7 mouse cellular contexts compared by ENCODE assay signal in genomic region chr14:47450121-47450520, GRCm38 (mm10). TPM values are rescaled to one million over a fixed set of nuclear protein-coding genes. Genes with fewer than 3 reads are reported as not detected.
DNase-seq lines count a peak whose midpoint lies in the region; ATAC-seq and TF ChIP-seq lines count a peak whose summit lies in the region.
"Not testable (repeated sequence)": the region's sequence is repeated elsewhere in the genome, so short reads cannot be mapped to it uniquely, and the experiment has no call there.

Gene Fbxo34, plus strand, starts transcription at chr14:47450421.

- H3K4me3 ChIP-seq in forebrain, embryonic 13.5 days; heart, embryonic 11.5 days (ENCODE audit: low read depth, low read length); hindbrain, postnatal 0 days (ENCODE audit: low read length); left cerebral cortex, adult 2 months; liver, postnatal 0 days (ENCODE audit: low read depth, low read length); myocyte: not testable (repeated sequence)

- H3K4me2 ChIP-seq in forebrain, embryonic 13.5 days; heart, embryonic 11.5 days; hindbrain, postnatal 0 days (ENCODE audit: low read depth, low read length); liver, postnatal 0 days (ENCODE audit: low read depth, low read length); myocyte (ENCODE audit: low read depth): not testable (repeated sequence)

- intact Hi-C loops in left cerebral cortex, adult 2 months (cut with DNase I), result not testable (repeated sequence)

- H3K36me3 ChIP-seq in forebrain, embryonic 13.5 days (ENCODE audit: poor library complexity, severe bottlenecking); heart, embryonic 11.5 days (ENCODE audit: control insufficient read depth, insufficient read depth, low read length); hindbrain, postnatal 0 days (ENCODE audit: insufficient read depth, low read length); liver, postnatal 0 days (replicated peaks; ENCODE audit: insufficient read depth, low read length); myocyte (ENCODE audit: control insufficient read depth, insufficient read depth): not testable (repeated sequence)

- H3K4me1 ChIP-seq in forebrain, embryonic 13.5 days; heart, embryonic 11.5 days (ENCODE audit: control insufficient read depth, insufficient read depth, low read length); hindbrain, postnatal 0 days (ENCODE audit: insufficient read depth, low read length); liver, postnatal 0 days (ENCODE audit: insufficient read depth): not testable (repeated sequence)

- DNase-seq in adrenal gland, postnatal 4 days (ENCODE audit: low spot score in 2 of 2); hindbrain, postnatal 0 days (ENCODE audit: low spot score); left cerebral cortex, adult 2 months (ENCODE audit: extremely low spot score in 1 of 2, low spot score in 2 of 2); liver, postnatal 0 days: not testable (repeated sequence)

- H3K9me3 ChIP-seq in forebrain, embryonic 13.5 days (replicated peaks); heart, embryonic 11.5 days (replicated peaks; ENCODE audit: control insufficient read depth, low read length); hindbrain, postnatal 0 days (ENCODE audit: low read length); liver, postnatal 0 days (ENCODE audit: low read length): not testable (repeated sequence)

- not testable (repeated sequence) for H3ac ChIP-seq in myocyte (ENCODE audit: control insufficient read depth, insufficient read length)

- TF ChIP-seq CTCF in hindbrain, postnatal 0 days (IDR thresholded peaks at IDR 0.05; ENCODE audit: low read depth); left cerebral cortex, adult 2 months (IDR thresholded peaks at IDR 0.05); liver, postnatal 0 days (IDR thresholded peaks at IDR 0.05; ENCODE audit: low read depth): not testable (repeated sequence)

- TF ChIP-seq EP300 in liver, postnatal 0 days (IDR thresholded peaks at IDR 0.05; ENCODE audit: low read depth), result not testable (repeated sequence)

- H3K27me3 ChIP-seq in forebrain, embryonic 13.5 days; heart, embryonic 11.5 days (ENCODE audit: control insufficient read depth, insufficient read depth, low read length); hindbrain, postnatal 0 days (ENCODE audit: insufficient read depth, low read length); liver, postnatal 0 days (ENCODE audit: insufficient read depth, low read length); myocyte (ENCODE audit: control insufficient read depth, insufficient read depth, insufficient read length): not testable (repeated sequence)

- 90% methylated on average over 3 of the region's 5 CpGs for WGBS in forebrain, embryonic 13.5 days
- whole genome bisulfite sequencing in heart, embryonic 11.5 days (ENCODE audit: insufficient replicate concordance), result 73% methylated on average over 2 of the region's 5 CpGs
- 93% methylated on average over 2 of the region's 5 CpGs for WGBS in hindbrain, postnatal 0 days
- WGBS in liver, postnatal 0 days (ENCODE audit: insufficient replicate concordance), result 87% methylated on average over 2 of the region's 5 CpGs

- H3K9ac ChIP-seq in forebrain, embryonic 13.5 days; heart, embryonic 11.5 days (ENCODE audit: low read depth, low read length); hindbrain, postnatal 0 days (replicated peaks; ENCODE audit: low read length); liver, postnatal 0 days (replicated peaks): not testable (repeated sequence)

- H3K27ac ChIP-seq in forebrain, embryonic 13.5 days; heart, embryonic 11.5 days (ENCODE audit: low read depth, low read length); hindbrain, postnatal 0 days; left cerebral cortex, adult 2 months; liver, postnatal 0 days (ENCODE audit: low read depth): not testable (repeated sequence)

- not testable (repeated sequence) for H3K79me2 ChIP-seq in myocyte (ENCODE audit: control insufficient read depth, insufficient read depth)

- not testable (repeated sequence) for ATAC-seq in forebrain, embryonic 13.5 days; heart, embryonic 11.5 days (replicated peaks; ENCODE audit: insufficient number of reproducible peaks, low FRiP score, low TSS enrichment); hindbrain, postnatal 0 days; liver, postnatal 0 days

- TF ChIP-seq POLR2A in myocyte (IDR thresholded peaks at IDR 0.05; ENCODE audit: insufficient read length, low read depth), result not testable (repeated sequence)

RNA-seq across cellular contexts. Expression of gene Fbxo34, which starts in this region (rescaled TPM):
- 10 to 100 TPM; 30.0 to 30.6 TPM for total RNA-seq in adrenal gland, postnatal 4 days (2021)
- 20.4 and 23.5 TPM in 2 replicates for polyA plus RNA-seq in forebrain, embryonic 13.5 days (2015; fragmentation: Nextera tagmentation; extraction: Ambion mirVana)
- 24.8 and 27.2 TPM in 2 replicates for polyA plus RNA-seq in heart, embryonic 11.5 days (2014; fragmentation: Nextera tagmentation; extraction: Ambion mirVana)
- 20.6 and 62.0 TPM in 2 replicates for total RNA-seq in hindbrain, postnatal 0 days (2014; rRNA removed)
- 39.7 and 41.0 TPM in 2 replicates for polyA plus RNA-seq in hindbrain, postnatal 0 days (2015; fragmentation: Nextera tagmentation; extraction: Ambion mirVana)
- total RNA-seq in left cerebral cortex, adult 2 months (2021), result 100 to 1,000 TPM in 1 of 2 experiments, 10 to 100 TPM in 1; 86.6 to 110 TPM
- polyA plus RNA-seq in liver, postnatal 0 days (2015; fragmentation: Nextera tagmentation; extraction: Ambion mirVana), result 19.3 and 22.1 TPM in 2 replicates
- 10.7 TPM for polyA plus RNA-seq in myocyte (2012; fragmentation: generic; extraction: Trizol)
